Mouse (Mus musculus): Measurements from ENCODE around the gene Igfbp3.

GRCm38 (mm10) chr11:7164416-7164815, 49.3 kb downstream of the Igfbp3 start:
- TF ChIP-seq CTCF (IDR thresholded peaks at IDR 0.05) (no peak), EP300 (IDR thresholded peaks at IDR 0.05) (no peak)

All from lung, postnatal 0 days (tissue).